Mouse (Mus musculus): ENCODE measurements around the gene Zfp146.
A peak's percentile ranks its signal among the peaks of the same experiment; 100 is the strongest.

DNA sequence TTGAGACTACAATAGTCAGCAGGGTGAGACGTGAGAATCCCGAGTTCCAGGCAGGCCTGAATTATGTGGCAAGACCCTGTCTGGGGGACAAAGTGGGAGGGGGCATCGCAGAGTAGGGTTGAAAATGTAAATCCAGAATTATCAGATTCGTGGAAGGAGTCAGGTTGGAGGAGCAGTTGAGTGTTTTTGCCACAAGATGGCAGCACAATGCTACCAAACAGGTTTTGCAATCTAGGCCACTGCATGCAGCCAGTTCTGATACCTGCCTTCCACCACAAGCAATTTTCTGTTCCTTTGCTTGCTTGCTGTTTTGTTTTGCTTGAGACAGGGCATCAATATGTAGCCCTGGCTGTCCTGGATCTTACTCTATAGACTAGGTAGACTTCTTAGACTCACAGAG, 11.8 kb upstream of the Zfp146 start:
- peak; percentile 94 for TF ChIP-seq CTCF (IDR thresholded peaks at IDR 0.05)
- TF ChIP-seq EP300 (IDR thresholded peaks at IDR 0.05): no peak
